Mouse (Mus musculus): ENCODE measurements around the gene Ghdc. TPM values are rescaled to one million over a fixed set of nuclear protein-coding genes. Genes with fewer than 3 reads are reported as not detected.

Ghdc gene
- polyA plus RNA-seq, 1 experiment: 5.5 TPM

GRCm38 (mm10) chr11:100758707-100759610, 11.8 kb downstream of the Ghdc start:
- H3K4me3 ChIP-seq (ENCODE audit: insufficient read depth, poor library complexity, severe bottlenecking): no peak overlapping the region
- H3K27me3 ChIP-seq (ENCODE audit: control insufficient read depth, insufficient read depth, insufficient read length): peaks cover 80% of the 10 kb centered on the region
- no peak for TF ChIP-seq CEBPB (IDR thresholded peaks at IDR 0.05; ENCODE audit: low read depth)
- no peak for TF ChIP-seq MYOG (IDR thresholded peaks at IDR 0.05; ENCODE audit: control insufficient read depth, extremely low read depth, insufficient read length)
- TF ChIP-seq CTCF (IDR thresholded peaks at IDR 0.05; ENCODE audit: control insufficient read depth, insufficient read depth, insufficient read length): no peak
- no peak for TF ChIP-seq USF1 (IDR thresholded peaks at IDR 0.05; ENCODE audit: low read depth)
- TF ChIP-seq MAX (IDR thresholded peaks at IDR 0.05): no peak
- no peak for TF ChIP-seq MYOD1 (IDR thresholded peaks at IDR 0.05; ENCODE audit: control insufficient read depth, insufficient read length, low read depth)

GRCm38 (mm10) chr11:100757566-100757965, 13.2 kb downstream of the Ghdc start:
- H3K79me2 ChIP-seq (ENCODE audit: control insufficient read depth, insufficient read depth): no peaks in the 10 kb centered on the region
- TF ChIP-seq USF1 (IDR thresholded peaks at IDR 0.05; ENCODE audit: low read depth): no peak
- no peak for TF ChIP-seq MAX (IDR thresholded peaks at IDR 0.05)
- TF ChIP-seq FOSL1 (IDR thresholded peaks at IDR 0.05; ENCODE audit: insufficient read depth, low read length, poor library complexity, severe bottlenecking): no peak
- TF ChIP-seq CTCF (IDR thresholded peaks at IDR 0.05; ENCODE audit: control insufficient read depth, insufficient read depth, insufficient read length): no peak
- TF ChIP-seq MYOD1 (IDR thresholded peaks at IDR 0.05; ENCODE audit: control insufficient read depth, insufficient read length, low read depth): no peak
- no peak for TF ChIP-seq CEBPB (IDR thresholded peaks at IDR 0.05; ENCODE audit: low read depth)
- no peak for TF ChIP-seq MYOG (IDR thresholded peaks at IDR 0.05; ENCODE audit: control insufficient read depth, extremely low read depth, insufficient read length)
- peaks cover 87% of the 10 kb centered on the region for H3K27me3 ChIP-seq (ENCODE audit: control insufficient read depth, insufficient read depth, insufficient read length)
- no peaks in the 10 kb centered on the region for H3K36me3 ChIP-seq (ENCODE audit: control insufficient read depth, insufficient read depth)
- H3ac ChIP-seq (ENCODE audit: control insufficient read depth, insufficient read length, low read depth): no peak overlapping the region
- H3K79me3 ChIP-seq (ENCODE audit: low read depth): no peaks in the 10 kb centered on the region
- H3K4me3 ChIP-seq (ENCODE audit: insufficient read depth, poor library complexity, severe bottlenecking): no peak overlapping the region

More at GRCm38 (mm10) chr11:100758707-100759610, 11.8 kb downstream of the Ghdc start:
- Histone ChIP-seq H3ac (ENCODE audit: control insufficient read depth, insufficient read length, low read depth) (no peak overlapping the region), H3K36me3 (ENCODE audit: control insufficient read depth, insufficient read depth) (no peaks in the 10 kb centered on the region), H3K79me3 (ENCODE audit: low read depth) (no peaks in the 10 kb centered on the region), H3K79me2 (ENCODE audit: control insufficient read depth, insufficient read depth) (no peaks in the 10 kb centered on the region)

GRCm38 (mm10) chr11:100756476-100756875, 14.3 kb downstream of the Ghdc start:
- no peaks in the 10 kb centered on the region for H3K79me2 ChIP-seq (ENCODE audit: control insufficient read depth, insufficient read depth)
- H3K79me3 ChIP-seq (ENCODE audit: low read depth): no peaks in the 10 kb centered on the region
- H3K27me3 ChIP-seq (ENCODE audit: control insufficient read depth, insufficient read depth, insufficient read length): peaks cover 89% of the 10 kb centered on the region
- no peak overlapping the region for H3ac ChIP-seq (ENCODE audit: control insufficient read depth, insufficient read length, low read depth)
- no peak overlapping the region for H3K4me3 ChIP-seq (ENCODE audit: insufficient read depth, poor library complexity, severe bottlenecking)
- no peaks in the 10 kb centered on the region for H3K36me3 ChIP-seq (ENCODE audit: control insufficient read depth, insufficient read depth)
- no peak for TF ChIP-seq CTCF (IDR thresholded peaks at IDR 0.05; ENCODE audit: control insufficient read depth, insufficient read depth, insufficient read length)
- TF ChIP-seq MYOG (IDR thresholded peaks at IDR 0.05; ENCODE audit: control insufficient read depth, extremely low read depth, insufficient read length): no peak
- TF ChIP-seq MAX (IDR thresholded peaks at IDR 0.05): no peak
- no peak for TF ChIP-seq FOSL1 (IDR thresholded peaks at IDR 0.05; ENCODE audit: insufficient read depth, low read length, poor library complexity, severe bottlenecking)

GRCm38 (mm10) chr11:100754693-100755057, 16.1 kb downstream of the Ghdc start:
- Histone ChIP-seq H3K27me3 (ENCODE audit: control insufficient read depth, insufficient read depth, insufficient read length) (peaks cover 83% of the 10 kb centered on the region), H3K79me2 (ENCODE audit: control insufficient read depth, insufficient read depth) (no peaks in the 10 kb centered on the region), H3K36me3 (ENCODE audit: control insufficient read depth, insufficient read depth) (no peaks in the 10 kb centered on the region), H3ac (ENCODE audit: control insufficient read depth, insufficient read length, low read depth) (no peak overlapping the region), H3K79me3 (ENCODE audit: low read depth) (no peaks in the 10 kb centered on the region), H3K4me3 (ENCODE audit: insufficient read depth, poor library complexity, severe bottlenecking) (no peak overlapping the region)
- TF ChIP-seq USF1 (IDR thresholded peaks at IDR 0.05; ENCODE audit: low read depth): no peak
- TF ChIP-seq MYOD1 (IDR thresholded peaks at IDR 0.05; ENCODE audit: control insufficient read depth, insufficient read length, low read depth): no peak
- no peak for TF ChIP-seq MYOG (IDR thresholded peaks at IDR 0.05; ENCODE audit: control insufficient read depth, extremely low read depth, insufficient read length)
- TF ChIP-seq CEBPB (IDR thresholded peaks at IDR 0.05; ENCODE audit: low read depth): no peak
- no peak for TF ChIP-seq FOSL1 (IDR thresholded peaks at IDR 0.05; ENCODE audit: insufficient read depth, low read length, poor library complexity, severe bottlenecking)
- no peak for TF ChIP-seq MAX (IDR thresholded peaks at IDR 0.05)
- no peak for TF ChIP-seq CTCF (IDR thresholded peaks at IDR 0.05; ENCODE audit: control insufficient read depth, insufficient read depth, insufficient read length)

GRCm38 (mm10) chr11:100754021-100754692, 16.6 kb downstream of the Ghdc start:
- peaks cover 83% of the 10 kb centered on the region for H3K27me3 ChIP-seq (ENCODE audit: control insufficient read depth, insufficient read depth, insufficient read length)
- no peaks in the 10 kb centered on the region for H3K36me3 ChIP-seq (ENCODE audit: control insufficient read depth, insufficient read depth)
- no peak overlapping the region for H3ac ChIP-seq (ENCODE audit: control insufficient read depth, insufficient read length, low read depth)
- TF ChIP-seq CEBPB (IDR thresholded peaks at IDR 0.05; ENCODE audit: low read depth): no peak
- no peaks in the 10 kb centered on the region for H3K79me3 ChIP-seq (ENCODE audit: low read depth)
- H3K4me3 ChIP-seq (ENCODE audit: insufficient read depth, poor library complexity, severe bottlenecking): no peak overlapping the region
- no peaks in the 10 kb centered on the region for H3K79me2 ChIP-seq (ENCODE audit: control insufficient read depth, insufficient read depth)
